Mouse (Mus musculus) left cerebral cortex, adult 18-20 months (tissue): Measurements from ENCODE around the gene Olfr449. TPM values are rescaled to one million over a fixed set of nuclear protein-coding genes. Genes with fewer than 3 reads are reported as not detected.

Experiments used
- DNase-seq, 2 experiments: peaks; one replicate each; pipeline ENCODE4 v3.0.0; 2021 to 2022; ENCODE audit warnings: low spot score in 2 of 2, mixed read lengths in 1 of 2
- long read RNA-seq, 2 experiments: library from polyadenylated mRNA; stranded (forward); transcript quantifications; one replicate each; pipeline ENCODE4 v2.0.0; 2021
- total RNA-seq, 2 experiments: library from RNA; stranded (reverse); gene quantifications; 2 replicates each; pipeline ENCODE4 v1.2.3; 2021

The Olfr449 gene
- total RNA-seq, result not detected
- long read RNA-seq, experiment 1, result 0 reads
- long read RNA-seq, experiment 2, result 0 reads

GRCm38 (mm10) chr6:42834084-42834483, at the start of gene Olfr449:
TSS of gene Olfr449 (plus strand) at chr6:42834384.
- DNase-seq, result no peak

GRCm38 (mm10) chr6:42784793-42785192, 49.4 kb upstream of the Olfr449 start, which contains the start of gene Olfr452:
TSS of gene Olfr452 (plus strand) at chr6:42785093.
- DNase-seq, result no peak

- DNase-seq, result no peak
Measured at GRCm38 (mm10) chr6:42790247-42790948, 43.8 kb upstream of the Olfr449 start.

- DNase-seq, result no peak
Measured at GRCm38 (mm10) chr6:42790949-42791556, 43.1 kb upstream of the Olfr449 start.

- DNase-seq, result no peak
Measured at GRCm38 (mm10) chr6:42794982-42795381, 39.2 kb upstream of the Olfr449 start.

GRCm38 (mm10) chr6:42811639-42812038, 22.5 kb upstream of the Olfr449 start, which contains the start of gene Olfr450:
TSS of gene Olfr450 (plus strand) at chr6:42811939.
- no peak for DNase-seq

- peak; percentile 34 to 63 for DNase-seq
Measured at GRCm38 (mm10) chr6:42860222-42860819, 26.1 kb downstream of the Olfr449 start.

GRCm38 (mm10) chr6:42869695-42870094, 35.5 kb downstream of the Olfr449 start:
- no peak for DNase-seq

GRCm38 (mm10) chr6:42876323-42876722, 42.1 kb downstream of the Olfr449 start:
- no peak for DNase-seq

Other genes with a start within 250 kb of the Olfr449 start
- gene Tcaf3, start 236.7 kb upstream of the Olfr449 start, total RNA-seq, result not detected
- gene Tcaf2, start 189.1 kb upstream of the Olfr449 start, total RNA-seq, result 1 to 10 TPM in 1 of 2 experiments, under 1 TPM in 1; 0.91 to 1.6 TPM
- 100 to 1,000 TPM; 234 TPM for gene Tcaf1, start 124.3 kb upstream of the Olfr449 start, total RNA-seq
- not detected for gene Olfr453, start 95.0 kb upstream of the Olfr449 start, total RNA-seq
- not detected for gene Olfr38, start 78.0 kb upstream of the Olfr449 start, total RNA-seq
- not detected for gene Olfr452, start 49.3 kb upstream of the Olfr449 start, total RNA-seq
- gene Olfr450, start 22.4 kb upstream of the Olfr449 start, total RNA-seq, result not detected
- not detected for gene Olfr448, start 56.1 kb downstream of the Olfr449 start, total RNA-seq
- not detected for gene Olfr447, start 74.5 kb downstream of the Olfr449 start, total RNA-seq
- gene Olfr446, start 87.0 kb downstream of the Olfr449 start, total RNA-seq, result not detected
- not detected for gene Olfr444, start 114.7 kb downstream of the Olfr449 start, total RNA-seq